In genomic region chr10:94623617-94624016, GRCm38 (mm10) we compare ENCODE assay signal across 8 mouse cellular contexts.
DNase-seq lines count a peak whose midpoint lies in the region; ATAC-seq and TF ChIP-seq lines count a peak whose summit lies in the region.

No protein-coding gene starts in this region.

- H3K9ac ChIP-seq in forebrain, embryonic 12.5 days: no peak overlapping the region

- H3K4me2 ChIP-seq in forebrain, embryonic 12.5 days: no peak overlapping the region

- WGBS in forebrain, embryonic 12.5 days: 4% methylated on average over 10 of the region's 10 CpGs
- WGBS in lung, adult 2 months: 18% methylated on average over 10 of the region's 10 CpGs

- H3K4me3 ChIP-seq in E14TG2a.4 (replicated peaks; ENCODE audit: low read length): no peak overlapping the region
- no peak overlapping the region for H3K4me3 ChIP-seq in forebrain, embryonic 12.5 days (replicated peaks)
- no peak overlapping the region for H3K4me3 ChIP-seq in lung, adult 2 months (replicated peaks; ENCODE audit: extremely low read depth, low read depth, low read length)

- intact Hi-C loops in heart, postnatal 10 days (cut with DNase I): loop anchor here (1.0 to 5.0 kb wide), 3 partner anchors 174 to 854 kb away; no protein-coding TSS in a partner anchor

- H3K27ac ChIP-seq in forebrain, embryonic 12.5 days: peak overlapping the region; percentile 89; the same call in 1 of the 2 replicates

- no peaks in the 10 kb centered on the region for H3K36me3 ChIP-seq in E14TG2a.4 (ENCODE audit: insufficient read depth, low read length)
- H3K36me3 ChIP-seq in forebrain, embryonic 12.5 days (replicated peaks): no peaks in the 10 kb centered on the region

- peak; percentile 56 for DNase-seq in c-Kit-positive CD71-positive TER-119-positive erythroid progenitor cells, embryonic 14.5 days (ENCODE audit: low spot score)
- peak; percentile 87 to 94 for DNase-seq in heart, postnatal 10 days
- peak; percentile 70 to 89 for DNase-seq in kidney, postnatal 36 days
- peak; percentile 76 for DNase-seq in lung, adult 2 months
- DNase-seq in ovary, adult 18-20 months (ENCODE audit: low spot score): peak; percentile 52
- DNase-seq in thymus, adult 18-20 months: peak; percentile 20 to 33

- TF ChIP-seq POLR2A in lung, adult 2 months (IDR thresholded peaks at IDR 0.05; ENCODE audit: borderline replicate concordance, extremely low read depth, low read depth, low read length): no peak

- no peaks in the 10 kb centered on the region for H3K9me3 ChIP-seq in E14TG2a.4 (ENCODE audit: low read length)
- no peaks in the 10 kb centered on the region for H3K9me3 ChIP-seq in forebrain, embryonic 12.5 days

- peaks cover 11% of the 10 kb centered on the region; the same call in 1 of the 2 replicates for H3K27me3 ChIP-seq in E14TG2a.4 (ENCODE audit: insufficient read depth, low read length)
- H3K27me3 ChIP-seq in forebrain, embryonic 12.5 days: peaks cover 4% of the 10 kb centered on the region; the same call in 1 of the 2 replicates

- H3K4me1 ChIP-seq in E14TG2a.4 (replicated peaks; ENCODE audit: low read depth, low read length): peaks cover 18% of the 10 kb centered on the region
- H3K4me1 ChIP-seq in forebrain, embryonic 12.5 days: peaks cover 34% of the 10 kb centered on the region
- H3K4me1 ChIP-seq in lung, adult 2 months (ENCODE audit: control insufficient read depth, insufficient read depth, low read length): no peaks in the 10 kb centered on the region

- TF ChIP-seq CTCF in E14TG2a.4 (conservative IDR thresholded peaks at IDR 0.05; ENCODE audit: low read length): peak; percentile 87
- TF ChIP-seq CTCF in lung, adult 2 months (IDR thresholded peaks at IDR 0.05; ENCODE audit: insufficient read depth, low read length): peak; percentile 92

- peak; percentile 64 for ATAC-seq in forebrain, embryonic 12.5 days (ENCODE audit: low FRiP score)

Comparison
In these comparisons a context has a peak if more than half of its experiments do, and no peak if none do; other contexts are left out.
1. DNase-seq: peak in every context shown above with its lines; median percentile 90 in heart, postnatal 10 days; 80 in kidney, postnatal 36 days; 76 in lung, adult 2 months; 56 in c-Kit-positive CD71-positive TER-119-positive erythroid progenitor cells, embryonic 14.5 days; 52 in ovary, adult 18-20 months; 26 in thymus, adult 18-20 months.